Mouse (Mus musculus) embryonic facial prominence, embryonic 15.5 days (tissue): ENCODE results near the gene Fubp3. TPM values are rescaled to one million over a fixed set of nuclear protein-coding genes. Genes with fewer than 3 reads are reported as not detected.

Source experiments
- ATAC-seq: fragments of 200-750 bp; cut with Nextera tagmentation; 2 replicates; pipeline ENCODE4 v1.8.0; 2017; ENCODE audit warnings: low read depth, moderate TSS enrichment; ENCODE audit not compliant: insufficient number of reproducible peaks, low FRiP score, low TSS enrichment
- H3K27ac ChIP-seq: fragments of 300-500 bp; sonication (generic); replicated peaks from 2 replicates; pipeline ENCODE4 v1.5.1; 2015; ENCODE audit warnings: mild to moderate bottlenecking, inconsistent platforms
- H3K27me3 ChIP-seq: fragments of 300-500 bp; sonication (generic); 2 replicates; pipeline ENCODE4 v1.6.1; 2015; ENCODE audit warnings: inconsistent platforms
- H3K36me3 ChIP-seq: fragments of 300-500 bp; sonication (generic); 2 replicates; pipeline ENCODE4 v1.6.1; 2015; ENCODE audit warnings: mild to moderate bottlenecking, inconsistent platforms
- H3K4me1 ChIP-seq: fragments of 300-500 bp; sonication (generic); 2 replicates; pipeline ENCODE4 v1.6.1; 2015; ENCODE audit warnings: inconsistent platforms
- H3K4me2 ChIP-seq: fragments of 300-500 bp; sonication (generic); replicated peaks from 2 replicates; pipeline ENCODE4 v1.6.1; 2015; ENCODE audit warnings: mild to moderate bottlenecking, inconsistent platforms
- H3K4me3 ChIP-seq: fragments of 300-500 bp; sonication (generic); replicated peaks from 2 replicates; pipeline ENCODE4 v1.5.1; 2015; ENCODE audit warnings: mild to moderate bottlenecking, inconsistent platforms
- H3K9ac ChIP-seq: fragments of 300-500 bp; sonication (generic); 2 replicates; pipeline ENCODE4 v1.6.1; 2015; ENCODE audit warnings: inconsistent platforms
- H3K9me3 ChIP-seq: fragments of 300-500 bp; sonication (generic); replicated peaks from 2 replicates; pipeline ENCODE4 v1.6.1; 2016; ENCODE audit warnings: inconsistent platforms
- WGBS: fragments of 180-500 bp; shearing (Covaris S2); methylation state at CpG from one replicate; pipeline ENCODE4 v1.1.7; 2015; 5-methylcytosine and 5-hydroxymethylcytosine counted together
- polyA plus RNA-seq: library from polyadenylated mRNA; unstranded; fragments of >200 nt; fragmentation: Nextera tagmentation; extraction: Ambion mirVana; gene quantifications from 2 replicates; pipeline ENCODE4 v1.2.1, GENCODE M21; 2015

Fubp3 gene
- polyA plus RNA-seq, 1 experiment from 2014 or later, result 74.1 TPM

DNA sequence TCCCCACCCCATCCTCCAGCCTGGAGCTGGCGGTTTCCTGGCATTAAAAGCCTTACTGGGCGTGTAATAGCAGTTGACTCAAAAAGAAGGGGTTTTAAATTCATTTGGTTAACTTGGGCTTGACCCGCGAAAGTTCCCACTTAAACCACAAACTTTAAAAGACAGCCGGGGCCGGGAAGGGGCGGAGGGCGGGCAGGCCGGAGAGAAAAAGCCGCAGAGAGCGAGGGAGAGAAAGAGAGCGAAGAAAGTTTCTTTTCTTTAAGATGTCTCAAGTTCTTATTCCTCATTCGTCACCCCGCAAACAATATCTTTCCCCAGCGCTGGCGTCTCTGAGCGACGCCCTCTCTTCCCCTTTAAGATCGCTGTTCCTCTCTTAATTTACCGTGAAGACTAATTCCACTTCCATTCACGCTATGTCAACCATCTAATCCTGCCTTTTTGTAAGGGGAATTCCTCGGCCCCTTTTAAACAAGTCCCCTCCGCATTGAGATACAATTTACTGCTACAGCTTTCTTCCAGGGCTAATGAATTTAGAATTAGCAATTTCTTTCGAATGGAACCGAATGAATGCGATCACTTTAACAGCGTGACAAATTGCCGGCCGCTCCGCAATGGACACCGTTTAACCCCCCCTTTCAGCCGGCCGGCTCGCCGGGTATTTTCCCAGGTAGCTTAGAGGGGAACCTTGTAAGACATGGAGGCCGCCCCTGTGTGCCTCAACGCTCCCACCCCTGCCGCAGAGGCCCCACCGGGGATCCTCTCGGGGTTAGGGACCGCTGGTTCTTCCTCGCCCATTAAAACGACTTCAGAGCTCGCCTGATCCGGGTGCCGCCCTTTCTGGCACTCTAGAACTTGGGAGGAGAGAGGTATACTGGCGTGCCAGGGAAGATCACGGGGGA lies 68.4 kb downstream of the Fubp3 start:
- no peak overlapping the region for H3K9ac ChIP-seq
- H3K9me3 ChIP-seq, result no peaks in the 10 kb centered on the region
- H3K4me1 ChIP-seq, result peaks cover 52% of the 10 kb centered on the region
- H3K27me3 ChIP-seq, result peaks cover 99% of the 10 kb centered on the region
- ATAC-seq, result no peak
- WGBS, result 1% methylated on average over 48 of the region's 48 CpGs
- H3K4me3 ChIP-seq, result peak overlapping the region; percentile 26
- H3K36me3 ChIP-seq, result no peaks in the 10 kb centered on the region
- no peak overlapping the region for H3K27ac ChIP-seq
- H3K4me2 ChIP-seq, result peak overlapping the region; percentile 34

DNA sequence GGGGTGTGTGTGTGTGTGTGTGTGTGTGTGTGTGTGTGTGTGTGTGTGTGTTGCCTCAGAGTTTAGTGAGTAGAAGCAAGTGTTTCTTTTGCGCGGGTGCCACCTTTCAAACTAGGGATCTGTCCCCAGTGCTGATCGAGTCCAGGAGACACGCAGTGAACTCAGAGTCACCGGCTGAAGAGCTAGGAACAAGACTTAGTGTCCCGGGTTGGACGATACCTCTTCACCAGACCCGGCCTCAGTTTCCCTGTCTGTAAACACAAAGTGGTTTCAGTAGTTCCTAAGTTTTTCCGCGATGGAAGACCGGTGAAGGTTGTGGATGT lies 69.0 kb downstream of the Fubp3 start:
- no peaks in the 10 kb centered on the region for H3K36me3 ChIP-seq
- peak overlapping the region; percentile 34; the same call in 1 of the 2 replicates for H3K4me2 ChIP-seq
- no peak overlapping the region; the same call in 1 of the 2 replicates for H3K4me3 ChIP-seq
- H3K27ac ChIP-seq, result no peak overlapping the region
- no peak for ATAC-seq
- no peak overlapping the region for H3K9ac ChIP-seq
- no peaks in the 10 kb centered on the region for H3K9me3 ChIP-seq
- peaks cover 46% of the 10 kb centered on the region for H3K4me1 ChIP-seq
- H3K27me3 ChIP-seq, result peaks cover 99% of the 10 kb centered on the region
- 2% methylated on average over 11 of the region's 11 CpGs for WGBS

DNA sequence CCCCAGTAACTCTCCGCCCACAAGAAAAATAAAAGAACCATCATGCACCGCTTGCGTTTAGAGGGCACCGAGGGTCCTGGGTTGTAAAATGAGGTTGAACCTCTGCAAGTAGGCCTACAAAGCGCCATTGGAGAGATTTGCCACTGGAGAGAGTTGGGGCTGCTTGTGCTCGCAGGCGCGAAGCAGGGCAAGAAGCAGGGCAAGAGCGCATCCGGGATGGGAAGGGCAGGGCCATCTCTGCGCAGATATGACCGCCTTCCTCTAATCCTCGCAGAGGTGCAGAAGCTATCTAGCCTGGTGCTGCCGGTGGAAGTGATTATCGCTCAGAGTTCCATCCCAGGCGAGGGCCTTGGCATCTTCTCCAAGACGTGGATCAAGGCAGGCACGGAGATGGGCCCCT lies 69.5 kb downstream of the Fubp3 start:
- Histone ChIP-seq H3K36me3 (no peaks in the 10 kb centered on the region), H3K4me3 (no peak overlapping the region), H3K27ac (no peak overlapping the region), H3K4me2 (no peak overlapping the region), H3K9ac (no peak overlapping the region), H3K4me1 (peaks cover 42% of the 10 kb centered on the region), H3K27me3 (peaks cover 99% of the 10 kb centered on the region), H3K9me3 (no peaks in the 10 kb centered on the region)
- 2% methylated on average over 18 of the region's 18 CpGs for WGBS
- no peak for ATAC-seq

DNA sequence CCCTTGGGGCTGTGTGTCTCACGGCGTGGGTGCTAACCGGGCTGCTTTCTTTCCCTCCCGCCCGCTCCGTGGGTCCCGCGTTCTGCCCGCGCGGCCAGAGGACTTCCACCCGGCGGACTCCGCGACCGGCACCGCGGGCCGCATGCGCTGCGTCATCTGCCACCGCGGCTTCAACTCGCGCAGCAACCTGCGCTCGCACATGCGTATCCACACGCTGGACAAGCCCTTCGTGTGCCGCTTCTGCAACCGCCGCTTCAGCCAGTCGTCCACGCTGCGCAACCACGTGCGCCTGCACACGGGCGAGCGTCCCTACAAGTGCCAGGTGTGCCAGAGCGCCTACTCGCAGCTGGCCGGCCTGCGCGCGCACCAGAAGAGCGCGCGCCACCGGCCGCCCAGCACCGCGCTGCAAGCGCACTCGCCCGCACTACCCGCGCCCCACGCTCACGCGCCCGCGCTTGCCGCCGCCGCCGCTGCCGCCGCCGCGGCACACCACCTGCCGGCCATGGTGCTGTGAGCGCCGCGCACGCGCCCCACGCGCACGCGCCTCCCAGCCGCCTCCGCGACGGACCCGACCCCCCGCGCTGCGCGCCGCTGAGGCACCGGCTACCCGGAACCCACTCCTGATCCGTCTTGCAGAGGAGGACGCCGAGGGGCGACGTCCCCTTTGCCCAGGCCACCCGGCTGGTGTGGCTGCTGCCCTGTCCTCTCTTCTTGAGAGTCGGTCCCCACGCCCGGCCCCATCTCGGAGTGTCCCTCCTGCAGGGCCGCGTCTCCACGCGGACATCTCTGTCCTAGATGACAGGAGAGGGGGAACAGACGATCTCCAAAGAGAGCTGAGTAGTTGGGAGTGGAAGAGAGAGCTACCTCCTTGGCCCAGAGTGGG lies 81.8 kb downstream of the Fubp3 start:
- 0 out of 2 replicates have a peak, but pooled peaks cover 3% of the 10 kb centered on the region for H3K9me3 ChIP-seq
- ATAC-seq, result peak; percentile 19; the same call in 1 of the 2 replicates

DNA sequence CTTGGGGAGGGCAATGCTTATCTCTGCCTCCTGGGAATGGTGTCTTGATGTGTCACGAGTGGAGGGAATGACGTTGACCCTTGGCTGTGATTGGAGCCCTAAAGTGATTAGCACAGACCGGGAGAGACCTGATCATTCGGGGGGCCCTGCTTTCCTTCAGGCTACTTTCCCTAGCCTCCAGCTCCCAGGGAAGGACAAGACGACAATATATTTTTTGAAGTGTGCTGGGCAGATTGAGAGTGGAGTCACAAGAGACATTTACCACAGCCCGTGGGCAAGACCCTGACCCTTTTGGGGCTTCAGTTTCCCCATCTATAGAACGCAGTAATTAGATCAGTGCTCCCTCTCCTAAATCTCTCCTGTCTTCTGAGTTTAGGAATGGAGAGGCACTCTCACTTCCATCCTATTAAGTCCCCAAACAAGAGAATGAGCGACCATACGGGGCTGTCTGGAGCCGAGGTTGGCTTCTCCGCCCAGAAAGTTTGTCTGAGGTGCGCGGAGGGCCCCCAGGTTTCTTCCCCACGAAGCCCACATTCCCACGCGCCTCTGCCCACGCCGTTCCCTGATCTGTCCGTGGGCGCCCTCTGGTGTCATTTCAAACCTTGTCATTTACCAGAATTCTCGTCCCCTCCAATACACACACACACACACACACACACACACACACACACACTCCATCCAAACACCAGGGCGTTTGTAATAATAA lies 82.6 kb downstream of the Fubp3 start:
- no peak overlapping the region for H3K9ac ChIP-seq
- peak overlapping the region; percentile 96 for H3K4me2 ChIP-seq
- H3K9me3 ChIP-seq, result 0 out of 2 replicates have a peak, but pooled peaks cover 6% of the 10 kb centered on the region
- peak overlapping the region; percentile 52 for H3K4me3 ChIP-seq
- H3K4me1 ChIP-seq, result peaks cover 17% of the 10 kb centered on the region
- H3K27me3 ChIP-seq, result peaks cover 67% of the 10 kb centered on the region
- WGBS, result 3% methylated on average over 22 of the region's 22 CpGs
- no peak overlapping the region for H3K27ac ChIP-seq
- H3K36me3 ChIP-seq, result no peaks in the 10 kb centered on the region
- ATAC-seq, result no peak

More for the DNA sequence above, 81.8 kb downstream of the Fubp3 start:
- Histone ChIP-seq H3K36me3 (no peaks in the 10 kb centered on the region), H3K9ac (no peak overlapping the region), H3K27me3 (peaks cover 75% of the 10 kb centered on the region), H3K4me1 (peaks cover 17% of the 10 kb centered on the region), H3K4me2 (peak overlapping the region; percentile 96), H3K4me3 (peak overlapping the region; percentile 52), H3K27ac (no peak overlapping the region)
- WGBS, result under 1% methylated on average over 102 of the region's 109 CpGs

DNA sequence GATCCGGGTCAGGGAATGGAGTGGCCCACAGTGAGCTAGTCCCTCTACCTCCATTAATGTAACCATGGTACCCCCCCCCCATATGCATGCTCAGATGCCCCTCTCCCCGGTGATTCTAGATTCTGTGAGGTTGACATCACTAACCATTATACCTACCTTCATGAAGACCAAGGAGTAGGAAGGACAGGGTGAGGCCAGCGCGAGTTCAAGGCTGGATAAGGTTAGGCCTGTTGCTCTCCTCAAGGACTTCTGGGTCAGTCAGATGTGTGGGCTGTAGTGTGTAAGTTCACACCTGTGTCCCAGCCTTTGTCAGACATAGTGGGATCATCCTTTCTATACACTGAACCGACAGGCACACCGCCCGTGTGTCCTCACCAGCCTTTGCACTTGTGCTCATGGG lies 83.9 kb downstream of the Fubp3 start:
- Histone ChIP-seq H3K4me3 (no peak overlapping the region), H3K9ac (no peak overlapping the region), H3K4me2 (no peak overlapping the region), H3K36me3 (no peaks in the 10 kb centered on the region), H3K27me3 (peaks cover 55% of the 10 kb centered on the region), H3K4me1 (peaks cover 17% of the 10 kb centered on the region), H3K27ac (no peak overlapping the region), H3K9me3 (0 out of 2 replicates have a peak, but pooled peaks cover 6% of the 10 kb centered on the region)
- no peak for ATAC-seq
- 80% methylated on average over 7 of the region's 7 CpGs for WGBS

DNA sequence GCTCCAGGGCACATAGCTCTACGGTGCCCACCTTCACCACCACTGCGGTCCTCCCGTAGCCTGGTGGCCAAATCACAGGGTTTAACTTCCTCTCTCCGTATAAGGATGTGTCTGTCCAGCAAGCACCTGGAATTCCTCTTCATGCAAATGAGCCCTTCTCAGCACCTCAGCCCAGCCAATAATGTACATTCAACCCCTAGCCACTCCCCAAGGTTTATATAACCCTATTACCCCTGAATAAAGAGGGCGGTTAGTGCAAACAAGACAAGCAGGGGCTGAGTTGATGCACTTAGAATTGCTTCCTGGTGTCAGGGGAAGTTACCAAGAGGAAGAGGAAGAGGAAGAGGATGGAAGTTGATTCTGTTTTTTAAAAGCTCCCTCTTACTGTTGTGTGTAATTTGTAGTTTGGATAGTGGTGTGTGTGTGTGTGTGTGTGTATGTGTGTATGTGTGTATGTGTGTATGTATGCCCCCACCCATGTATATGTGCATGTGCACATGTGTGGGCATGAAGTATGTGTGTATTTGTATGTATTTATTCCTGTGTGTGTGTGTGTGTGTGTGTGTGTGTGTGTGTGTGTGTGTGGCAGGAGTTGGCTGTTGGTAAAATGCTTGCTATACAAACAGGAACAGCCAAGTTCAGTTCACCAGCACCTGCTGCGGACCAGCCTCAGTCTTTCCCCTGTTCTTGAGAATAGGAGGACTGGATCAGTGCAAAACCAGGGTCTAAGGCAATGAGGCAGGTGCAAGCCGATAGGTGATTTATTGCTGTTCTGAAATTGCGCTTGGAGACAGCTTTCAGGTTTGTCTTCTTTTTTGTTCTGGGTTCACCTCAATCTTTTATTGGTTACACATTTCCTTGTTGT lies 90.7 kb downstream of the Fubp3 start:
- WGBS, result 60% methylated on average over 8 of the region's 8 CpGs
- Histone ChIP-seq H3K9ac (no peak overlapping the region), H3K36me3 (no peaks in the 10 kb centered on the region), H3K9me3 (0 out of 2 replicates have a peak, but pooled peaks cover 6% of the 10 kb centered on the region), H3K4me1 (no peaks in the 10 kb centered on the region), H3K27me3 (0 out of 2 replicates have a peak, but pooled peaks cover 3% of the 10 kb centered on the region), H3K4me3 (no peak overlapping the region), H3K4me2 (no peak overlapping the region), H3K27ac (no peak overlapping the region)
- no peak for ATAC-seq

DNA sequence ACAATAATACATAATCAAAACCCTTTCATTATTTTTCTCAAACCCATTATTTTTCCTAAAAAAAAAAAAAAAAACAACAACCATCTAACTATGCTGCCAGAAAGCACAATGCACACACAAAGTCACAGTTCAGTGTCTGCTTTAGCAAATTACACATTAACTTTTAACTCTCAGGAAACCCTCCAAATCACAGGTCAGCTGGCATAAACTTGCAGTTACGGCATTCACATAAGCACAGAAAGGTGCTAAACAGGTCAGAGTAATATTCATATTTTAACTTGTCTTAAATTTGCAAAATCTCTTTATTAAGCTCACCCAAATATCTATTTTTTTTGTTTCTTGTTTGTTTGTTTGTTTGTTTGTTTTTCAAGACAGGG lies 91.3 kb downstream of the Fubp3 start:
- WGBS, result 94% methylated on average over 1 of the region's 1 CpGs
- no peak overlapping the region for H3K4me2 ChIP-seq

More for the DNA sequence above, 91.3 kb downstream of the Fubp3 start:
- Histone ChIP-seq H3K4me1 (no peaks in the 10 kb centered on the region), H3K9ac (no peak overlapping the region), H3K4me3 (no peak overlapping the region), H3K9me3 (0 out of 2 replicates have a peak, but pooled peaks cover 6% of the 10 kb centered on the region), H3K27me3 (0 out of 2 replicates have a peak, but pooled peaks cover 3% of the 10 kb centered on the region), H3K27ac (no peak overlapping the region), H3K36me3 (no peaks in the 10 kb centered on the region)
- no peak for ATAC-seq
